Mouse (Mus musculus) myocyte (in vitro differentiated cells): ENCODE data around the gene Suclg2.

ENCODE experiments used
- MAX ChIP-seq: IDR thresholded peaks from one replicate; pipeline ENCODE4 v1.6.1; 2011; ENCODE audit warnings: low read depth, mild to moderate bottlenecking, control low read depth
- MYOD1 ChIP-seq, 3 experiments: IDR thresholded peaks; one replicate each; pipeline ENCODE4 v1.6.1; 2011; ENCODE audit warnings: control low read depth in 2 of 3, low read depth in 2 of 3, mild to moderate bottlenecking in 2 of 3, moderate library complexity in 1 of 3; ENCODE audit not compliant: insufficient read length in 2 of 3, control insufficient read depth in 1 of 3
- MYOG ChIP-seq, 3 experiments: IDR thresholded peaks; one replicate each; pipeline ENCODE4 v1.6.1; 2011; ENCODE audit warnings: control low read depth in 2 of 3, low read depth in 2 of 3, mild to moderate bottlenecking in 2 of 3; ENCODE audit not compliant: insufficient read length in 2 of 3, control insufficient read depth in 1 of 3, insufficient read depth in 1 of 3
- POLR2A ChIP-seq: IDR thresholded peaks from one replicate; pipeline ENCODE4 v1.6.1; 2011; ENCODE audit warnings: low read depth, mild to moderate bottlenecking, control low read depth, moderate library complexity; ENCODE audit not compliant: insufficient read length
- REST ChIP-seq: IDR thresholded peaks from one replicate; pipeline ENCODE4 v1.6.1; 2011; ENCODE audit warnings: mild to moderate bottlenecking, control low read depth, moderate library complexity; ENCODE audit not compliant: insufficient read depth, insufficient read length
- TCF3 ChIP-seq: IDR thresholded peaks from one replicate; pipeline ENCODE4 v1.6.1; 2011; ENCODE audit warnings: low read depth, control low read depth; ENCODE audit not compliant: insufficient read length
- USF1 ChIP-seq: IDR thresholded peaks from one replicate; pipeline ENCODE4 v1.6.1; 2011; ENCODE audit warnings: low read depth, mild to moderate bottlenecking, control low read depth, moderate library complexity

- TF ChIP-seq MYOG (IDR thresholded peaks at IDR 0.05; ENCODE audit: control insufficient read depth in 1 of 3, insufficient read depth in 1 of 3, insufficient read length in 2 of 3, low read depth in 2 of 3), result no peak
- no peak for TF ChIP-seq TCF3
- TF ChIP-seq USF1, result no peak
- TF ChIP-seq POLR2A, result no peak
- TF ChIP-seq MAX, result no peak
- no peak for TF ChIP-seq MYOD1 (IDR thresholded peaks at IDR 0.05; ENCODE audit: control insufficient read depth in 1 of 3, insufficient read length in 2 of 3, low read depth in 2 of 3)
- no peak for TF ChIP-seq REST
These were observed 106.1 kb downstream of the Suclg2 start for GRCm38 (mm10) chr6:95612412-95613022.
